Mouse (Mus musculus) G1E (cell line): ENCODE data around the gene Dtx2.

Experiments
- CTCF ChIP-seq: IDR thresholded peaks from 2 replicates; pipeline ENCODE4 v1.5.1; 2012; ENCODE audit warnings: low read depth, low read length, inconsistent platforms, mixed read lengths
- GATA1 ChIP-seq: IDR thresholded peaks from 2 replicates; pipeline ENCODE4 v1.6.1; 2012; ENCODE audit warnings: borderline replicate concordance, low read length, inconsistent platforms, mixed read lengths
- POLR2AphosphoS5 ChIP-seq: IDR thresholded peaks from 2 replicates; pipeline ENCODE4 v1.6.1; 2012; ENCODE audit warnings: low read depth, low read length, inconsistent platforms; ENCODE audit not compliant: insufficient replicate concordance

DNA sequence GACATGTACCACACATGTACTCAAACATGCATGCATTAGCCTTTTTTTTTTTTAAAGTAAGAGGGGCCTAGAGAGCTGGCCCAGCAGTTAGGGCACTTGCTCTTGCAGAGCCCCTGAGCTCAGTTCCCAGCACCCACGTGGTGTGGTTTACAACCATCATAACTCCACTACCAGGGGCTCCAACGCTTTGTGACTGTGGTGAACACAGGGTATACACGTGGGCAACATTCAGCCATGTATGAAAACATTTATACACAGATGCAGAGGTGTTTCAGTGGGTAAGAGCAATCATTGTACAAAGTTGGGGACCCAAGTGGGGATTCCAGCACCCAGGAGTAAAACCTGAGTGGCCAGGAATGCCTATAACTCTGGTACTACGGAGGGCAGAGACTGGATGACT, 36.2 kb upstream of the Dtx2 start:
- TF ChIP-seq CTCF (no peak), POLR2AphosphoS5 (no peak), GATA1 (no peak)
